ENCODE assay signal across 8 mouse cellular contexts in genomic region chr13:85188903-85189643, GRCm38 (mm10). TPM values are rescaled to one million over a fixed set of nuclear protein-coding genes. Genes with fewer than 3 reads are reported as not detected.
A peak's percentile ranks its signal among the peaks of the same experiment; 100 is the strongest.
DNase-seq lines count a peak whose midpoint lies in the region; ATAC-seq and TF ChIP-seq lines count a peak whose summit lies in the region.

Ccnh (plus strand) TSS chr13:85189408.

- peak within 1 kb of the TSS; percentile 83 for H3K4me2 ChIP-seq in hindbrain, postnatal 0 days (ENCODE audit: low read depth, low read length)

- H3K4me3 ChIP-seq in gastrocnemius, adult 2 months = peak within 1 kb of the TSS; percentile 99
- peak within 1 kb of the TSS; percentile 91 for H3K4me3 ChIP-seq in hindbrain, postnatal 0 days (ENCODE audit: low read length)
- peak within 1 kb of the TSS; percentile 76 for H3K4me3 ChIP-seq in left cerebral cortex, adult 2 months

- H3K36me3 ChIP-seq in hindbrain, postnatal 0 days (ENCODE audit: insufficient read depth, low read length) = no peaks in the 10 kb centered on the region; the same call in 1 of the 2 replicates

- H3K27me3 ChIP-seq in hindbrain, postnatal 0 days (ENCODE audit: insufficient read depth, low read length) = no peaks in the 10 kb centered on the region

- H3K27ac ChIP-seq in gastrocnemius, adult 2 months = peak within 1 kb of the TSS; percentile 92
- peak within 1 kb of the TSS; percentile 86 for H3K27ac ChIP-seq in hindbrain, postnatal 0 days
- peak within 1 kb of the TSS; percentile 83 for H3K27ac ChIP-seq in left cerebral cortex, adult 2 months

- intact Hi-C loops in gastrocnemius, adult 2 months (cut with DNase I) = loop anchor here (1.0 kb wide), 1 partner anchor 100 kb away; the partner anchor contains the start of gene Rasa1
- intact Hi-C loops in left cerebral cortex, adult 2 months (cut with DNase I) = loop anchor here (1.0 kb wide), 1 partner anchor 16 kb away; no protein-coding TSS in a partner anchor

- 1% methylated on average over 44 of the region's 44 CpGs for WGBS in hindbrain, postnatal 0 days

- peak within 1 kb of the TSS; percentile 79 for H3K9ac ChIP-seq in hindbrain, postnatal 0 days (replicated peaks; ENCODE audit: low read length)

- H3K4me1 ChIP-seq in hindbrain, postnatal 0 days (ENCODE audit: insufficient read depth, low read length) = no peaks in the 10 kb centered on the region; the same call in 1 of the 2 replicates

- peak; percentile 97 for DNase-seq in ZHBTc4 (ENCODE audit: low read depth, low spot score)
- DNase-seq in gastrocnemius, adult 2 months = peak; percentile 96
- peak; percentile 97 for DNase-seq in hindbrain, postnatal 0 days (ENCODE audit: low spot score)
- DNase-seq in left cerebral cortex, adult 2 months (ENCODE audit: extremely low spot score in 1 of 2, low spot score in 2 of 2) = peak; percentile 93 to 95
- peak; percentile 94 to 95 for DNase-seq in right cerebral cortex, adult 2 months (ENCODE audit: low spot score in 2 of 2)
- DNase-seq in urinary bladder, postnatal 14 days (ENCODE audit: low spot score) = peak; percentile 92

- no peaks in the 10 kb centered on the region for H3K9me3 ChIP-seq in hindbrain, postnatal 0 days (ENCODE audit: low read length)

- ATAC-seq in common myeloid progenitor, adult 5-6 weeks (replicated peaks; ENCODE audit: low read depth, poor library complexity, severe bottlenecking) = peak; percentile 95
- peak; percentile 99 for ATAC-seq in hindbrain, postnatal 0 days
- peak; percentile 94 for ATAC-seq in megakaryocyte, adult 5-6 weeks (ENCODE audit: poor library complexity, severe bottlenecking)

- peak; percentile 14; the same call in 1 of the 2 replicates for TF ChIP-seq CTCF in gastrocnemius, adult 2 months (IDR thresholded peaks at IDR 0.05)
- no peak; the same call in 1 of the 2 replicates for TF ChIP-seq CTCF in hindbrain, postnatal 0 days (IDR thresholded peaks at IDR 0.05; ENCODE audit: low read depth)
- no peak; the same call in 1 of the 2 replicates for TF ChIP-seq CTCF in left cerebral cortex, adult 2 months (IDR thresholded peaks at IDR 0.05)

RNA-seq across cellular contexts. Expression of gene Ccnh, which starts in this region (rescaled TPM):
- total RNA-seq in common myeloid progenitor, adult 5-6 weeks (2017) = 86.6 and 105 TPM in 2 replicates
- 10 to 100 TPM; 15.2 to 21.3 TPM for total RNA-seq in gastrocnemius, adult 2 months (2021)
- 22.0 and 45.9 TPM in 2 replicates for total RNA-seq in hindbrain, postnatal 0 days (2014; rRNA removed)
- polyA plus RNA-seq in hindbrain, postnatal 0 days (2015; fragmentation: Nextera tagmentation; extraction: Ambion mirVana) = 78.9 and 87.2 TPM in 2 replicates
- 10 to 100 TPM; 46.9 to 50.5 TPM for total RNA-seq in left cerebral cortex, adult 2 months (2021)
- total RNA-seq in megakaryocyte, adult 5-6 weeks (2015) = 46.4 and 46.9 TPM in 2 replicates
- 32.4 and 42.6 TPM in 2 replicates for total RNA-seq in megakaryocyte, adult 5-6 weeks (2017)

Comparison
In these comparisons a context has a peak if more than half of its experiments do, and no peak if none do; other contexts are left out.
1. Peak in every context shown above with its lines: DNase-seq, ATAC-seq, H3K4me3 ChIP-seq and H3K27ac ChIP-seq.